Mouse (Mus musculus): ENCODE results near the gene Mob3a. TPM values are rescaled to one million over a fixed set of nuclear protein-coding genes. Genes with fewer than 3 reads are reported as not detected.
"Not testable (repeated sequence)": the region's sequence is repeated elsewhere in the genome, so short reads cannot be mapped to it uniquely, and the experiment has no call there.

Mob3a gene
- total RNA-seq, 1 experiment from 2014 or later = 57.4 TPM

GRCm38 (mm10) chr10:80649910-80650309 lies 51.9 kb downstream of the Mob3a start:
- ATAC-seq (replicated peaks; ENCODE audit: insufficient number of reproducible peaks, low FRiP score, low TSS enrichment, poor library complexity, severe bottlenecking) = not testable (repeated sequence)

GRCm38 (mm10) chr10:80646936-80647335 lies 54.8 kb downstream of the Mob3a start:
- ATAC-seq (replicated peaks; ENCODE audit: insufficient number of reproducible peaks, low FRiP score, low TSS enrichment, poor library complexity, severe bottlenecking) = no peak

DNA sequence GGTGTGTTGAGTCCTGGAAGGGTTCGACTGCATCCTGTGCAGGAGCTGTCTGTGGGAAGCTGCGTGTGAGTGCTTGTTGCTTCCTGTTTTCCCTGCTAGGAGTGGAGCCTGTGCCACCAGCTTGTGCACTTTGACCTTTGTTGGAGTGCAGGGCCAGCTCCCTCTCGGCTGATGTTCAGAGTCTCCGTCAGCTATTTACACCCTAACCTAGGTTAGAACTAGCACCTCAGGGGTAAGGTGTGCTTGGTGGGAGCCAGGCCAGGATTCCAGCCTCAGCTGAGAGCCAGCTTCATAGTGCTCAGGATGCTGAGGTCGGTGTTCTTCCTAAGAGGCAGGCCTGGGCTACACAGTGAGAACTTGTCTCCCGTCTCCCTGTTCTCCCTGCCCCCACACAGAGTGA lies 66.4 kb downstream of the Mob3a start:
- ATAC-seq (replicated peaks; ENCODE audit: insufficient number of reproducible peaks, low FRiP score, low TSS enrichment, poor library complexity, severe bottlenecking) = no peak

Other genes starting within 250 kb of the Mob3a start
- gene Onecut3, start 207.1 kb downstream of the Mob3a start, total RNA-seq (2017) = not detected in 3 replicates
- gene Atp8b3, start 162.9 kb downstream of the Mob3a start, total RNA-seq (2017) = 1.0 to 1.6 TPM in 2 of 3 replicates, not detected in the other
- gene Rexo1, start 140.4 kb downstream of the Mob3a start, total RNA-seq (2017) = 21.1 to 32.2 TPM (median 24.1 TPM) in 3 replicates
- gene Klf16, start 124.7 kb downstream of the Mob3a start, total RNA-seq (2017) = 5.1 to 8.5 TPM (median 8.2 TPM) in 3 replicates
- 15.2 to 20.8 TPM (median 17.0 TPM) in 3 replicates for gene Abhd17a, start 111.6 kb downstream of the Mob3a start, total RNA-seq (2017)
- 6.0 to 11.2 TPM (median 7.9 TPM) in 3 replicates for gene Scamp4, start 99.1 kb downstream of the Mob3a start, total RNA-seq (2017)
- 1.8 TPM in 1 of 3 replicates, not detected in the others for gene Adat3, start 99.1 kb downstream of the Mob3a start, total RNA-seq (2017)
- 0.78 to 1.0 TPM in 2 of 3 replicates, not detected in the other for gene Gm49322, start 96.0 kb downstream of the Mob3a start, total RNA-seq (2017)
- gene Csnk1g2, start 79.1 kb downstream of the Mob3a start, total RNA-seq (2017) = 174 to 193 TPM (median 192 TPM) in 3 replicates
- 14.6 to 23.9 TPM (median 23.1 TPM) in 3 replicates for gene Btbd2, start 44.9 kb downstream of the Mob3a start, total RNA-seq (2017)
- gene Mknk2, start 23.9 kb downstream of the Mob3a start, total RNA-seq (2017) = 56.7 to 115 TPM (median 94.0 TPM) in 3 replicates
- gene Izumo4, start 207 bp upstream of the Mob3a start, total RNA-seq (2017) = 10.6 to 17.9 TPM (median 17.1 TPM) in 3 replicates
- gene Ap3d1, start 40.3 kb upstream of the Mob3a start, total RNA-seq (2017) = 65.5 to 110 TPM (median 103 TPM) in 3 replicates
- gene Dot1l, start 53.2 kb upstream of the Mob3a start, total RNA-seq (2017) = 5.2 to 17.7 TPM (median 6.3 TPM) in 3 replicates
- gene Sf3a2, start 96.2 kb upstream of the Mob3a start, total RNA-seq (2017) = 9.4 to 23.3 TPM (median 10.7 TPM) in 3 replicates
- 29.4 to 59.3 TPM (median 41.3 TPM) in 3 replicates for gene Plekhj1, start 96.6 kb upstream of the Mob3a start, total RNA-seq (2017)
- not detected in 3 replicates for gene Amh, start 103.3 kb upstream of the Mob3a start, total RNA-seq (2017)
- gene Jsrp1, start 111.5 kb upstream of the Mob3a start, total RNA-seq (2017) = not detected in 3 replicates
- 242 to 281 TPM (median 259 TPM) in 3 replicates for gene Oaz1, start 124.7 kb upstream of the Mob3a start, total RNA-seq (2017)
- not detected in 3 replicates for gene Lingo3, start 142.1 kb upstream of the Mob3a start, total RNA-seq (2017)
- gene Lsm7, start 153.2 kb upstream of the Mob3a start, total RNA-seq (2017) = 78.9 to 86.7 TPM (median 80.7 TPM) in 3 replicates
- gene Sppl2b, start 153.3 kb upstream of the Mob3a start, total RNA-seq (2017) = 8.1 to 18.2 TPM (median 8.2 TPM) in 3 replicates
- not detected in 3 replicates for gene Tmprss9, start 169.9 kb upstream of the Mob3a start, total RNA-seq (2017)
- gene Timm13, start 199.0 kb upstream of the Mob3a start, total RNA-seq (2017) = 14.6 to 43.9 TPM (median 30.8 TPM) in 3 replicates
- gene Lmnb2, start 216.3 kb upstream of the Mob3a start, total RNA-seq (2017) = 2.3 to 8.5 TPM (median 3.8 TPM) in 3 replicates
- gene Gadd45b, start 228.1 kb upstream of the Mob3a start, total RNA-seq (2017) = 18.9 to 25.8 TPM (median 22.5 TPM) in 3 replicates